Mouse (Mus musculus): ENCODE measurements around the gene Tent4b. TPM values are rescaled to one million over a fixed set of nuclear protein-coding genes. Genes with fewer than 3 reads are reported as not detected.
A peak's percentile ranks its signal among the peaks of the same experiment; 100 is the strongest.

The Tent4b gene
- polyA plus RNA-seq, 1 experiment from 2014 or later, result 12.7 TPM

DNA sequence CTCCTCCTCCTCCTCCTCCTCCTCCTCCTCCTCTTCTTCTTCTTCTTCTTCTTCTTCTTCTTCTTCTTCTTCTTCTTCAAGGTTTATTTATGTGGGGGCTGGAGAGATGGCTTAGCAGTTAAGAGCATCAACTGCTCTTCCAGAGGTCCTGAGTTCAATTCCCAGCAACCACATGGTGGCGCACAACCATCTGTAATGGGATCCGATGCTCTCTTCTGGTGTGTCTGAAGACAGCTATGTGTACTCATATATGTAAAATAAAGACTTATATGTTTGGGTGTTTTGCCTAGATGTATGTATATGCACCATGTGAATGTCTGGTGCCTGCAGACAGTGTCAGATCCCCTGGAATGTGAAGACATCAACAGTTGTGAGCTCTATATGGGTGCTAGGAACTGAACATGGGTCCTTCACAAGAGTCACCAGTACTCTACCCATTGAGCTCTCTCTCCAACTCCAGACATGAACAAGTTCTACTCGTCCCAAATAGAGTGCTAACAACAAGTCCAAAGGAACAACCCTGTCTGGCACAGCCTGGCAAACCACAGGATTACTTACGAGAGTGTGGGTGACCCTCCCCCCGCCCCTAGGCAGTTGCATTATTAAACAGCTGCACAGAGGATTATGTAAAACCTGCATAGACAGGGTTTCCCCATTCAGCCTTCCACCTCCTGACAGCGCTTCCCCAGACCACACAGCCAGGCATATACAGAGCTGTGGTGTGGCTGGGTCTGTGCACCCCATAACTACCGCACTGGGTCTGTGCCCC, 70.3 kb downstream of the Tent4b start:
- WGBS, result 63% methylated on average over 7 of the region's 7 CpGs
- Histone ChIP-seq H3K4me3 (replicated peaks) (no peak overlapping the region), H3K4me1 (peaks cover 15% of the 10 kb centered on the region), H3K9me3 (no peaks in the 10 kb centered on the region), H3K4me2 (no peak overlapping the region), H3K36me3 (replicated peaks) (no peaks in the 10 kb centered on the region), H3K27me3 (peaks cover 53% of the 10 kb centered on the region), H3K27ac (no peak overlapping the region), H3K9ac (no peak overlapping the region)
- ATAC-seq (ENCODE audit: low FRiP score), result no peak

DNA sequence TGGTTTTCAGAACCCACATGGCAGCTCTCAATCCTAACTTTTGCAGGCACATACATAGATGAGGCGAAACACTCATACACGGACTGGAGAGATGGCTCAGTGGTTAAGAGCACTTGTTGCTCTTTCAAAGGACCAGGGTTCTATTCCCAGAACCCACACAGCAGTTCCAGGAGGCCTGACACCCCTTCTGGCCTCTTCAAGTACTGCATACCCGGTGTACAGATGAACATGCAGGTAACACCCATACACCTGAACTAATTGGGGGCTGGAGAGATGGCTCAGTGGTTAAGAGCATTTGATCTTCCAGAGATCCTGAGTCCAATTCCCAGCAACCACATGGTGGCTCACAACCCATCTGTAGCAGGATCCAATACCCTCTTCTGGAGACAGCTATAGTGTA, 71.1 kb downstream of the Tent4b start:
- Histone ChIP-seq H3K27me3 (peaks cover 53% of the 10 kb centered on the region), H3K9me3 (no peaks in the 10 kb centered on the region), H3K9ac (no peak overlapping the region), H3K4me2 (no peak overlapping the region), H3K27ac (no peak overlapping the region), H3K4me3 (replicated peaks) (no peak overlapping the region), H3K4me1 (peaks cover 15% of the 10 kb centered on the region), H3K36me3 (replicated peaks) (no peaks in the 10 kb centered on the region)
- no peak for ATAC-seq (ENCODE audit: low FRiP score)
- 72% methylated on average over 3 of the region's 3 CpGs for WGBS

DNA sequence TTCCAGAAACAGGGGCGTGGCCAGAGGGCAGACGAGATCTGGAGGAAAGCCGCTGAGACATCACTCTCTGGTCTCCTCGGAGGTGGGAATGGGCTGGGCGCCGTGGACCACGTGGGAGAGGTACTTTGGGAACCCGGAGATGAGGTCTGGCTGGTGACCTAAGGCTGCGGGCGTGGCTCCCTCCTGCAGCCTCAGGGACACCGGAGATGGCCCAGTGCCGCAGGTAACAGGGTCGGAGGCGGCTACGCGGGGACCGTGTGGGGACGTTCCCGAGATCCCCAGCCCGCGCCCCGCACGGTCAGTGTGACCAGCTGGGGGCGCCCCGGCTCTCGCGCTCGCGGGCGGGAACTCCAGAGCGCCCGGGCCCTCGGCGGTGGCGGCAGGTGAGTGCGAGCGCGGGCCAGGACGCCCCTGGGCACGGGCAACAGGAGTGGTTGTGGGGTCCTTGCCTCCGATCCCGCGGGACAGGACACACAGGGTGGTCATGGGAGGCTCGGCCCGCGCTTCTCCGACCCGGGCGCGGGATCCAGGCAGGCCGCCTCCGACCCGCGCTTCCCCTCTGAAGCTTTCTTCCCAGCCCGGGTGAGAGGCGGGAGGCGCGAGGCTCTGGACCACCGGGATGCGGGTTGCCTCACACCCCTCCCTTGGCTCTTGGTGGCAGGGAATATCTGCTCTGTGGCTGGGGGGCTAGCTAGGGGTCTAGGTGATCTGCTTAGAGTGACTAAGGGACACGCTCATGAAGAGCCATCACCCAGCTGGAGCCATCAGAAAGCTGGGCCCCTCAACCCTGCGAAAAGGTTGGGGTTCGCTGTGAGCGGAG, 73.4 kb downstream of the Tent4b start, which contains the start of gene Adcy7:
Gene Adcy7, plus strand, starts transcription at position 173 of the 820 bp plus-strand sequence.
- no peak within 1 kb of the TSS for H3K27ac ChIP-seq
- peak; percentile 44; the same call in 1 of the 2 replicates for ATAC-seq (ENCODE audit: low FRiP score)
- peaks cover 53% of the 10 kb centered on the region for H3K27me3 ChIP-seq
- peaks cover 10% of the 10 kb centered on the region for H3K4me1 ChIP-seq
- peak within 1 kb of the TSS; percentile 94 for H3K4me2 ChIP-seq
- 3% methylated on average over 64 of the region's 64 CpGs for WGBS
- peak within 1 kb of the TSS; percentile 43 for H3K4me3 ChIP-seq (replicated peaks)
- H3K9ac ChIP-seq, result peak within 1 kb of the TSS; percentile 59
- H3K36me3 ChIP-seq (replicated peaks), result no peaks in the 10 kb centered on the region
- H3K9me3 ChIP-seq, result no peaks in the 10 kb centered on the region

DNA sequence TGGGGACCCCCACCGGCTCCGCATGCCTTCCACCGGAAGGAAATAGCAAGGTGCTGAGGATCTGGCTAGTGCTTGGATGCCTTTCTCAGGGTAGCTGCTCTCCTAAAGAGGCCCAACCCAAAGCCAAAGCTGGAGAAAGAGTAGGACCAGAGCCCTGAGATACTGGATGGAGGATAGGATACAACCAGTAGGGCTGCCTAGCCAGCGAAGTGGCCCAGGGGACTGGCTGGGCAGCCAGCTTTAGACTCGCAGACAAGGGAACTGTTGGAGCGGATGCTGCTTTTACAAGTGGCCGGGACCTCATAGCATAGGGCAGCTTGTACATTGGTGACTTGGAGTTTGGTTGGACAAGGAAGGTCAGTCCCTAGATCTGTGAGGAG, 74.0 kb downstream of the Tent4b start:
- H3K36me3 ChIP-seq (replicated peaks), result no peaks in the 10 kb centered on the region
- peak overlapping the region; percentile 43 for H3K4me3 ChIP-seq (replicated peaks)
- peaks cover 10% of the 10 kb centered on the region for H3K4me1 ChIP-seq
- H3K9ac ChIP-seq, result peak overlapping the region; percentile 59; the same call in 1 of the 2 replicates
- no peak for ATAC-seq (ENCODE audit: low FRiP score)
- no peak overlapping the region for H3K27ac ChIP-seq
- peak overlapping the region; percentile 94 for H3K4me2 ChIP-seq
- no peaks in the 10 kb centered on the region for H3K9me3 ChIP-seq
- 67% methylated on average over 7 of the region's 7 CpGs for WGBS
- peaks cover 53% of the 10 kb centered on the region for H3K27me3 ChIP-seq

DNA sequence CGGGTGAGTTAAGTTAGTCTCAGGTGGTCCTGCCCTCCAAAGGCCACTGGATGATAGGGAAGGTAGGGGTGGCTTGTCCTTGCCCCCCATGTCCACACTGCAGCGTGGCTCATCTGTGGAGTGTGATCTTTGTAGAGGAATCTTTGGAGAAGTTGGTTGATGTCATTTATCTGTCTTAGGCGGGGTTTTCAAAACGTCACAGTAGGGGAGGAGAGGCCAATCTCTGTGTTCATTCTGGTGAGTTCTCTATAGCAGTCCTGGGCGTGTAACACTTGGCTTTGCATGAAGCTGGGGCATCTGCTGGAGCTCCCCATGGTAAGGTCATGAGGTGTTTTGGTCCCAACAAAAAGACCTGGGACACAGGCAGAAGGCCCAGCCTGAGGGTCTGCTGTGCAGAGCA, 75.1 kb downstream of the Tent4b start:
- peaks cover 48% of the 10 kb centered on the region for H3K27me3 ChIP-seq
- no peak for ATAC-seq (ENCODE audit: low FRiP score)
- H3K4me1 ChIP-seq, result peaks cover 10% of the 10 kb centered on the region
- H3K4me3 ChIP-seq (replicated peaks), result no peak overlapping the region
- H3K9ac ChIP-seq, result no peak overlapping the region
- no peak overlapping the region for H3K4me2 ChIP-seq
- H3K36me3 ChIP-seq (replicated peaks), result no peaks in the 10 kb centered on the region
- no peak overlapping the region for H3K27ac ChIP-seq
- 92% methylated on average over 5 of the region's 5 CpGs for WGBS
- no peaks in the 10 kb centered on the region for H3K9me3 ChIP-seq

DNA sequence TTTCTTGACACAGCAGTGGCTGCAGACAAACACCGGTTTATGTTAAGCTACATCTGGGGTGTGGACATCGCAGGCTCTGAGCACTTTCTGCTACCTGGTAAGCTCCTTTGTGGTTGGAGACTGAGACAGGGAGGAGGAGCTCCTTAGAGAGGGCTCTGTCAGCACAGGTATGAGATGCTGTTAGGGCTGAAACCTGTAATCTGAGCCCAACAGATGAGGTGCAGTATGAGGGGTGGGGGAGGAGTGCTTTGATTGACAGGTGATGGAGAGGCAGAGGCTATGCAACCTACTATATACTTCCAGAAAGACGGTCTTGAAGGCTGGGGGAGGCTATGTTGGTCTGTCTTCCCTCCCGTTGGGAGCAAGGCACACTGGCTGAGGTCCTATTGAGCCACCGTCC, 80.2 kb downstream of the Tent4b start:
- H3K4me3 ChIP-seq (replicated peaks), result no peak overlapping the region
- no peaks in the 10 kb centered on the region for H3K9me3 ChIP-seq
- no peaks in the 10 kb centered on the region; the same call in 1 of the 2 replicates for H3K27me3 ChIP-seq
- H3K36me3 ChIP-seq (replicated peaks), result no peaks in the 10 kb centered on the region
- 69% methylated on average over 5 of the region's 5 CpGs for WGBS
- H3K4me1 ChIP-seq, result no peaks in the 10 kb centered on the region
- no peak overlapping the region for H3K9ac ChIP-seq
- no peak overlapping the region for H3K4me2 ChIP-seq
- ATAC-seq (ENCODE audit: low FRiP score), result no peak
- no peak overlapping the region for H3K27ac ChIP-seq

DNA sequence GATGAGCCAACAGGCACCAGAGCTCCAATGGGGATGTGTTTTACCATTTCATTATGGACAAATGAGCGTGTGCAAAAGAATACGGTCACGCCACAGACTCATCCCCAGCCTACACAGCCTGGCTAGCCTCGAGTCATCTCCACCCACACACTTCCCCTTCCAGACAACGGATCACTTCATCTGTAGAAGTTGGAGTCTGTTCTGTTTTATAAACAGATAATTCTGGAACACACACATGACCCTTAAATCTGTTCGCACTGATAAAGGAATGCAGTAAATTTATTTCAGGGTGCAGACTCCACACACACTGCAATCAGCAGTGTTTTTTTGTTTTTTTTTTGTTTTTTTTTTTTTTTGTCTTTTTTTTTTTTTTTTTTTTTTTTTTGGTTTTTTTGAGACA, 80.7 kb downstream of the Tent4b start:
- H3K36me3 ChIP-seq (replicated peaks), result no peaks in the 10 kb centered on the region
- H3K27ac ChIP-seq, result no peak overlapping the region
- WGBS, result 84% methylated on average over 6 of the region's 6 CpGs
- no peak overlapping the region for H3K4me3 ChIP-seq (replicated peaks)
- no peaks in the 10 kb centered on the region for H3K27me3 ChIP-seq
- H3K9me3 ChIP-seq, result no peaks in the 10 kb centered on the region
- ATAC-seq (ENCODE audit: low FRiP score), result no peak
- H3K4me1 ChIP-seq, result no peaks in the 10 kb centered on the region
- H3K4me2 ChIP-seq, result no peak overlapping the region
- H3K9ac ChIP-seq, result no peak overlapping the region

DNA sequence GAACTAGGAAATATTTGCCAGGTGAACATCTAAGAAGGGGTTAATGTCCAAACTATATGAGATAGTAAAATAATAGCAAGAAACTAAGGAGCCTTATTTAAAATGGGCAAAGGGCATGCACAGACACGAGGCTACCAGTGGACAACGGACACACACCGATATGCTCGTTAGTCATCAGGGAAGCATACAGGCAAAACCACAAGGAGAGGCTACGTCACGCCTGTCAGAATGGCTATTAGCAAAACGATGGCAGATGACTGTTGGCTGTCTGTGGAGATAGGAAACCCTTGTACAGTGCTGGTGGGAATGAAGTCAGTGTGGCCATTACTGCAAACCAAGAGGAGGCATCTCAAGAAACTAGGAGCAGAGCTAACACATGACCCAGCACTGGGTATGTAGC, 81.9 kb downstream of the Tent4b start:
- H3K4me2 ChIP-seq, result no peak overlapping the region
- no peak for ATAC-seq (ENCODE audit: low FRiP score)
- no peak overlapping the region for H3K4me3 ChIP-seq (replicated peaks)
- H3K9me3 ChIP-seq, result no peaks in the 10 kb centered on the region
- no peak overlapping the region for H3K27ac ChIP-seq
- no peak overlapping the region for H3K9ac ChIP-seq
- H3K4me1 ChIP-seq, result no peaks in the 10 kb centered on the region
- H3K36me3 ChIP-seq (replicated peaks), result no peaks in the 10 kb centered on the region
- H3K27me3 ChIP-seq, result no peaks in the 10 kb centered on the region; the same call in 1 of the 2 replicates
- 76% methylated on average over 7 of the region's 7 CpGs for WGBS

DNA sequence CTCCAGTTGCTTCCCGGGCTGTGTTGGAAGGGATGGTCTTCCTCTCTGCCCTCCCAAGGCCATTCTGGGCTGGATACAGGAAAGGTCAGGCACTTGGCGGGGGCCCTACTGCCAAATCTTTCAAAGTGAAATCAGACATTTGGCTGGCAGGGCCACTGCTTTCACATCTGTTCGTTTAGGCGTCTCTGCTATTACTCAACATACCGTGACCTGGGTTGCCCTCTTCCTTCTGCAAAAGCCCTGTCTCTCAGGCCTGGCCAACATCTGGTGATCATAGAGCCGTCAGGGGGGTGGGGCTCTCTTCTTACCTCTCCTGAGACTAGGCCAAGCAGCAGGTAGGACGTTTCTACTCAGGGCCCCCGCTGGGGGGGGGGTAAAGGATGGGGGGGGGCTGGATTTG, 83.7 kb downstream of the Tent4b start:
- no peaks in the 10 kb centered on the region for H3K4me1 ChIP-seq
- H3K9me3 ChIP-seq, result no peaks in the 10 kb centered on the region
- no peak for ATAC-seq (ENCODE audit: low FRiP score)
- no peak overlapping the region for H3K4me3 ChIP-seq (replicated peaks)
- H3K27ac ChIP-seq, result no peak overlapping the region
- no peak overlapping the region for H3K9ac ChIP-seq
- WGBS, result 65% methylated on average over 8 of the region's 8 CpGs
- no peak overlapping the region for H3K4me2 ChIP-seq
- H3K27me3 ChIP-seq, result no peaks in the 10 kb centered on the region; the same call in 1 of the 2 replicates
- H3K36me3 ChIP-seq (replicated peaks), result no peaks in the 10 kb centered on the region

DNA sequence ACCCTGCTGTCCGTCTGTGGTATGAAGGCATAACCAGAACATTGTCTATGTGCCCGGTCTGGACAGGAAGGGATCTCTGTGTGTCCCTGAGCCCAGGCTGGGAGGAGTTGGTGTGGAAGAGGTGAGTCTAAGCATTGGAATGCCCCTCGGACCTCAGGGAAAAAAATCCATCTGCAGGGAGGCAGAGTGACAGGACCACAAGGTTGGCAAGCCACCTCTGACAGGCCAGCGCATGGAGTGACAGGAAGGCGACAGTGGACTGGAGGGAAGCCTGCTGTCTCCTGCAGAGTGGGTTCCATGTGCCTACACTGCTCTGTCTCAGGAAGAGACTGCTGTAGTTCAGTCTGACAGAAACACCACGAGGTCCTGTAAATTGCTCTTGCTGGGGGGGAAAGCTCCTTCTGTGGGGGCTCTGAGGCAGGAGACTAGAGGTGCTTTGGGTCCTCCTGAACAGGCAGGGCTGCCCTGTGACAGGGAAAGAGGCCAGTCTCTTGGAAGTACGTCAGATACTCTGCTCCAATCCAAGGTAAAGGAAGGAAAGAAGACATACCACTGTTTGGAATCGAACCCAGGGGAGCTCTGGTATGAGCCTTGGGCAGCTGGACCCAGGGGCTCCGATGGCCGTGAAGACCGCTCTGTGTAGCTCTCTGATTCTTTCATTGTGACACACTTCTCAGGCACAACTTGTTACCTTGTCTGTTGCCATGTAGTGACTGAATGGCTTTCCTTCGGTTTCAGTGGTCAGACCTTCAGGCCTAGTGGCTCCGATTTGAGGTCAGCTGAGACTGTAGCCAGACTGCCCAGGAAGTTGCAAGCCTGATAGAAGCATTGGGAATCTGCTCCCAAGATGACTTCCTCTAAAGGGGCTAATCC, 84.5 kb downstream of the Tent4b start:
- Histone ChIP-seq H3K27ac (no peak overlapping the region), H3K4me2 (no peak overlapping the region), H3K9me3 (no peaks in the 10 kb centered on the region), H3K9ac (no peak overlapping the region), H3K4me3 (replicated peaks) (no peak overlapping the region), H3K27me3 (no peaks in the 10 kb centered on the region; the same call in 1 of the 2 replicates), H3K4me1 (no peaks in the 10 kb centered on the region), H3K36me3 (replicated peaks) (no peaks in the 10 kb centered on the region)
- no peak for ATAC-seq (ENCODE audit: low FRiP score)
- 89% methylated on average over 13 of the region's 13 CpGs for WGBS

DNA sequence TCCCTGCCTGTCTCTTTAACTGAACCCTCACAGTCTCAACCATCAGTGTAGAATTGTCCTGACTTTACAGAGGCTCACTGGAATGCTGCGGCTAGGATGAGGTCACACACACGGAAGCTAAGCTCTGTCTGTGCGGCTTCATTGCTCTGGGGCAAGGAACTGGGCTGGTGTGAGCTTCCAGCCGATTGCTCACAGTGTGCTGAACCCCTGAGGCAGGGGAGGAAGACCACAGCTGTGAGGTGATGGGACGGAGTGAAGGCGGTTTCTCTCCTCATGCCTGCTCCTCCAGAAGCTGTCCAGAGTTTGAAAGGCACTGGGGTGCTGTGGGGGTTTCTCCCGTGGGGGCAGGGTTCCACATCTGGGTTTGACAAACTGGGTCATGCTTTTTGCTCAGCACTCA, 85.7 kb downstream of the Tent4b start:
- no peak overlapping the region for H3K4me3 ChIP-seq (replicated peaks)
- WGBS, result 61% methylated on average over 7 of the region's 7 CpGs
- ATAC-seq (ENCODE audit: low FRiP score), result no peak
- H3K27ac ChIP-seq, result no peak overlapping the region
- H3K36me3 ChIP-seq (replicated peaks), result no peaks in the 10 kb centered on the region
- no peak overlapping the region for H3K4me2 ChIP-seq
- no peaks in the 10 kb centered on the region; the same call in 1 of the 2 replicates for H3K27me3 ChIP-seq
- no peaks in the 10 kb centered on the region for H3K4me1 ChIP-seq
- H3K9me3 ChIP-seq, result no peaks in the 10 kb centered on the region
- no peak overlapping the region for H3K9ac ChIP-seq
